Mouse (Mus musculus) gastrocnemius, adult 2 months (tissue): ENCODE measurements around the gene Sh3gl2. TPM values are rescaled to one million over a fixed set of nuclear protein-coding genes. Genes with fewer than 3 reads are reported as not detected.

Experiments
- DNase-seq: peaks from one replicate; pipeline ENCODE4 v3.0.0; 2022
- H3K27ac ChIP-seq: fragments of 200-600 bp; 2 replicates; pipeline ENCODE4 v1.8.1; 2022; ENCODE audit warnings: mild to moderate bottlenecking
- H3K4me3 ChIP-seq: fragments of 200-600 bp; 2 replicates; pipeline ENCODE4 v1.8.1; 2022; ENCODE audit warnings: mild to moderate bottlenecking, moderate library complexity
- CTCF ChIP-seq: fragments of 200-600 bp; IDR thresholded peaks from 2 replicates; pipeline ENCODE4 v1.8.1; 2022; ENCODE audit warnings: antibody characterized with exemption, mild to moderate bottlenecking, moderate library complexity
- intact Hi-C: fragments of 180-260 bp; cut with DNase I; formaldehyde crosslinking; loops from one replicate; pipeline ENCODE4 v1.15.1; 2025
- long read RNA-seq, 2 experiments: library from polyadenylated mRNA; stranded (forward); transcript quantifications; one replicate each; pipeline ENCODE4 v2.0.0; 2021
- total RNA-seq, 2 experiments: library from RNA; stranded (reverse); gene quantifications; 2 replicates each; pipeline ENCODE4 v1.2.3; 2021

The Sh3gl2 gene
- under 1 TPM; 0.61 to 0.79 TPM for total RNA-seq
- long read RNA-seq, experiment 1 = 0 reads
- long read RNA-seq, experiment 2, partial matches to known transcripts = 0 of 2 reads
- long read RNA-seq, experiment 2, other reads (novel, unspliced or antisense) = 0 of 2 reads

- H3K4me3 ChIP-seq = peak within 1 kb of the TSS; percentile 83
- peak within 1 kb of the TSS; percentile 53 for H3K27ac ChIP-seq
- no peak for TF ChIP-seq CTCF
- peak; percentile 34 for DNase-seq
- intact Hi-C loops = no loop called here
Observed at GRCm38 (mm10) chr4:85205071-85205635, at the start of gene Sh3gl2. TSS of gene Sh3gl2 (plus strand) at chr4:85205126.

GRCm38 (mm10) chr4:85161156-85161555, 43.8 kb upstream of the Sh3gl2 start:
- peak; percentile 23; the same call in 1 of the 2 replicates for TF ChIP-seq CTCF
- no peak for DNase-seq
- Histone ChIP-seq H3K27ac (no peak overlapping the region), H3K4me3 (no peak overlapping the region)
- intact Hi-C loops = loop anchor here (5.0 kb wide), 2 partner anchors 231 to 641 kb away; no protein-coding TSS in a partner anchor

- DNase-seq = peak; percentile 26
- peak; percentile 54 for TF ChIP-seq CTCF
- intact Hi-C loops = loop anchor here (5.0 kb wide), 2 partner anchors 230 to 640 kb away; no protein-coding TSS in a partner anchor
- Histone ChIP-seq H3K27ac (no peak overlapping the region), H3K4me3 (no peak overlapping the region)
Observed at GRCm38 (mm10) chr4:85162468-85163312, 42.2 kb upstream of the Sh3gl2 start.

- Histone ChIP-seq H3K27ac (no peak overlapping the region), H3K4me3 (no peak overlapping the region)
- intact Hi-C loops = loop anchor here (5.0 kb wide), 2 partner anchors 229 to 639 kb away; no protein-coding TSS in a partner anchor
- TF ChIP-seq CTCF = no peak
- peak; percentile 19 for DNase-seq
Observed at GRCm38 (mm10) chr4:85163313-85163615, 41.7 kb upstream of the Sh3gl2 start.

GRCm38 (mm10) chr4:85168001-85168400, 36.9 kb upstream of the Sh3gl2 start:
- DNase-seq = no peak
- no peak overlapping the region for H3K27ac ChIP-seq
- TF ChIP-seq CTCF = no peak
- intact Hi-C loops = no loop called here
- H3K4me3 ChIP-seq = no peak overlapping the region

- DNase-seq = no peak
- TF ChIP-seq CTCF = no peak
- H3K27ac ChIP-seq = no peak overlapping the region
- H3K4me3 ChIP-seq = no peak overlapping the region
- intact Hi-C loops = no loop called here
Observed at GRCm38 (mm10) chr4:85175466-85175865, 29.5 kb upstream of the Sh3gl2 start.

GRCm38 (mm10) chr4:85178394-85179051, 26.4 kb upstream of the Sh3gl2 start:
- DNase-seq = no peak
- TF ChIP-seq CTCF = no peak
- Histone ChIP-seq H3K4me3 (no peak overlapping the region), H3K27ac (no peak overlapping the region)
- intact Hi-C loops = no loop called here

- Histone ChIP-seq H3K27ac (no peak overlapping the region), H3K4me3 (no peak overlapping the region)
- no peak for DNase-seq
- TF ChIP-seq CTCF = peak; percentile 35
- intact Hi-C loops = no loop called here
Observed at GRCm38 (mm10) chr4:85186011-85186410, 18.9 kb upstream of the Sh3gl2 start.

- Histone ChIP-seq H3K4me3 (no peak overlapping the region), H3K27ac (no peak overlapping the region)
- DNase-seq = no peak
- TF ChIP-seq CTCF = no peak
- intact Hi-C loops = no loop called here
Observed at GRCm38 (mm10) chr4:85196201-85196600, 8.7 kb upstream of the Sh3gl2 start.

- DNase-seq = no peak
- Histone ChIP-seq H3K27ac (no peak overlapping the region), H3K4me3 (no peak overlapping the region)
- no peak for TF ChIP-seq CTCF
- intact Hi-C loops = no loop called here
Observed at GRCm38 (mm10) chr4:85198431-85198830, 6.5 kb upstream of the Sh3gl2 start.

- Histone ChIP-seq H3K27ac (no peak overlapping the region), H3K4me3 (no peak overlapping the region)
- no peak for TF ChIP-seq CTCF
- intact Hi-C loops = no loop called here
- no peak for DNase-seq
Observed at GRCm38 (mm10) chr4:85202582-85202981, 2.3 kb upstream of the Sh3gl2 start.

GRCm38 (mm10) chr4:85205636-85206211, 798 bp downstream of the Sh3gl2 start:
- H3K4me3 ChIP-seq = peak overlapping the region; percentile 83
- H3K27ac ChIP-seq = peak overlapping the region; percentile 53
- DNase-seq = peak; percentile 26
- no peak for TF ChIP-seq CTCF
- intact Hi-C loops = no loop called here
